Mouse (Mus musculus): ENCODE measurements around the gene Prune1. TPM values are rescaled to one million over a fixed set of nuclear protein-coding genes. Genes with fewer than 3 reads are reported as not detected.

Prune1 gene
- total and polyA plus RNA-seq, 3 experiments: 8.4 to 9.1 (median 8.5) TPM

DNA sequence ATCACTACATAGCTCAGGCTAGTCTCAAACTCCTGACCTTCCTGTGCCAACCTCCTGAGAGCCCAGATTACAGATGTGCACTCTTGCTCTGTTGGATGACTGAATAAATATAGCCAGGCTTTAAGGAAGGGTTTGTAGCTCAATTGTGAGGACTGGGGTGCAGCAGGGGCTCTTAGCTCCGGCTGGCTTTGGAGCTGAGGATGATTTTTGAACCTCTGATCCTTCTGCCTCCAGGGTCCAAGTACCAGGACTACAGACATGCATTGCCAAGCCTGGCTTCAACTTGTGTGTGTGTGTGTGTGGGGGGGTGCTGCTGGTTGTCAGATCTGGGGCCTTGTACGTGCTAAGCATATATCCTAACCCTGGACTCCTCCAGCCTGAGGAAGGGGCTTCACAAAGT lies 11.0 kb upstream of the Prune1 start:
- no peak overlapping the region for H3K4me3 ChIP-seq (replicated peaks in 1 of 3; ENCODE audit: low read depth in 2 of 3, low read length in 2 of 3, poor library complexity in 1 of 3)
- peaks cover 24 to 62% of the 10 kb centered on the region in 2 experiments for H3K36me3 ChIP-seq (replicated peaks in 1 of 2; ENCODE audit: control insufficient read depth in 1 of 2, insufficient read depth in 1 of 2, low read length in 1 of 2)
- DNase-seq (ENCODE audit: extremely low read depth): no peak
- H3K4me2 ChIP-seq (ENCODE audit: insufficient read depth, low read depth, poor library complexity, severe bottlenecking): no peak overlapping the region
- no peaks in the 10 kb centered on the region for H3K27me3 ChIP-seq (replicated peaks)
- no peak overlapping the region for H3K27ac ChIP-seq (ENCODE audit: insufficient read depth, low read depth)
- TF ChIP-seq MYC (IDR thresholded peaks at IDR 0.05; ENCODE audit: low read depth, low read length): no peak
- no peak for TF ChIP-seq SIN3A (IDR thresholded peaks at IDR 0.05; ENCODE audit: low read length)
- no peak for TF ChIP-seq POLR2A (IDR thresholded peaks at IDR 0.05; ENCODE audit: low read depth, low read length)
- no peak for TF ChIP-seq NELFE (IDR thresholded peaks at IDR 0.05; ENCODE audit: low read depth, low read length)
- no peak for TF ChIP-seq PAX5 (IDR thresholded peaks at IDR 0.05; ENCODE audit: low read length)
- TF ChIP-seq UBTF (IDR thresholded peaks at IDR 0.05; ENCODE audit: low read depth, low read length): no peak
- TF ChIP-seq ETS1 (conservative IDR thresholded peaks at IDR 0.05; ENCODE audit: low read depth, low read length): no peak
- no peak for TF ChIP-seq TCF12 (IDR thresholded peaks at IDR 0.05; ENCODE audit: low read depth, low read length)
- TF ChIP-seq USF1 (IDR thresholded peaks at IDR 0.05; ENCODE audit: low read depth, low read length): no peak
- no peak for TF ChIP-seq MXI1 (IDR thresholded peaks at IDR 0.05; ENCODE audit: low read depth, low read length)
- no peak for TF ChIP-seq ZKSCAN1 (IDR thresholded peaks at IDR 0.05; ENCODE audit: borderline replicate concordance, low read depth, low read length)
- no peak for TF ChIP-seq JUND (conservative IDR thresholded peaks at IDR 0.05; ENCODE audit: low read depth, low read length)
- TF ChIP-seq ZMIZ1 (IDR thresholded peaks at IDR 0.05; ENCODE audit: low read depth, low read length): no peak
- no peak for TF ChIP-seq IRF4 (IDR thresholded peaks at IDR 0.05; ENCODE audit: low read depth, low read length)
- no peak for TF ChIP-seq ZC3H11A (IDR thresholded peaks at IDR 0.05; ENCODE audit: low read depth, low read length)
- no peak for TF ChIP-seq BHLHE40 (IDR thresholded peaks at IDR 0.05; ENCODE audit: low read depth, low read length)
- TF ChIP-seq RAD21 (IDR thresholded peaks at IDR 0.05; ENCODE audit: low read depth, low read length): no peak
- TF ChIP-seq E2F4 (IDR thresholded peaks at IDR 0.05; ENCODE audit: insufficient replicate concordance, low read depth, low read length): no peak
- TF ChIP-seq MEF2A (IDR thresholded peaks at IDR 0.05; ENCODE audit: borderline replicate concordance, low read depth, low read length): no peak
- no peak for TF ChIP-seq KAT2A (IDR thresholded peaks at IDR 0.05; ENCODE audit: insufficient replicate concordance, low read length)
- dilution Hi-C loops (cut with MboI; ENCODE audit: extremely low pct_ligation_motif_present, extremely low pct_unique_long_range_greater_than_20kb, low sequenced_read_pairs) (no loop called here), in situ Hi-C loops (cut with MboI; ENCODE audit: low pct_ligation_motif_present, low pct_unique_long_range_greater_than_20kb, low sequenced_read_pairs) (no loop called here)
- peaks cover 0 to 23% of the 10 kb centered on the region in 2 experiments; a peak in 3 of 4 replicates for H3K4me1 ChIP-seq (ENCODE audit: control insufficient read depth in 1 of 2, insufficient read depth in 2 of 2)
- no peaks in the 10 kb centered on the region for H3K9me3 ChIP-seq (replicated peaks; ENCODE audit: low read length)
- H3K9ac ChIP-seq (ENCODE audit: insufficient read depth, low read depth): no peak overlapping the region
- H3K79me2 ChIP-seq (replicated peaks; ENCODE audit: control insufficient read depth, extremely low read depth, insufficient read depth, poor library complexity, severe bottlenecking): no peaks in the 10 kb centered on the region

- H3K4me1 ChIP-seq (ENCODE audit: control insufficient read depth in 1 of 2, insufficient read depth in 2 of 2): peaks cover 0 to 19% of the 10 kb centered on the region in 2 experiments; a peak in 3 of 4 replicates
Measured at GRCm38 (mm10) chr3:95291041-95291440, 9.2 kb upstream of the Prune1 start.

More at GRCm38 (mm10) chr3:95291041-95291440, 9.2 kb upstream of the Prune1 start:
- in situ Hi-C loops (cut with MboI; ENCODE audit: low pct_ligation_motif_present, low pct_unique_long_range_greater_than_20kb, low sequenced_read_pairs): no loop called here
- no peaks in the 10 kb centered on the region for H3K27me3 ChIP-seq (replicated peaks)
- H3K4me2 ChIP-seq (ENCODE audit: insufficient read depth, low read depth, poor library complexity, severe bottlenecking): no peak overlapping the region
- peaks cover 25 to 50% of the 10 kb centered on the region in 2 experiments for H3K36me3 ChIP-seq (replicated peaks in 1 of 2; ENCODE audit: control insufficient read depth in 1 of 2, insufficient read depth in 1 of 2, low read length in 1 of 2)
- H3K79me2 ChIP-seq (replicated peaks; ENCODE audit: control insufficient read depth, extremely low read depth, insufficient read depth, poor library complexity, severe bottlenecking): no peaks in the 10 kb centered on the region
- H3K27ac ChIP-seq (ENCODE audit: insufficient read depth, low read depth): no peak overlapping the region
- no peak for TF ChIP-seq JUN (IDR thresholded peaks at IDR 0.05; ENCODE audit: insufficient read depth, low read depth, low read length)
- no peak for TF ChIP-seq GABPA (IDR thresholded peaks at IDR 0.05; ENCODE audit: insufficient replicate concordance, low read depth, low read length)
- TF ChIP-seq ZMIZ1 (IDR thresholded peaks at IDR 0.05; ENCODE audit: low read depth, low read length): no peak
- TF ChIP-seq CHD2 (IDR thresholded peaks at IDR 0.05; ENCODE audit: low read length): no peak
- no peak for TF ChIP-seq ETS1 (conservative IDR thresholded peaks at IDR 0.05; ENCODE audit: low read depth, low read length)
- no peak for TF ChIP-seq MAFK (IDR thresholded peaks at IDR 0.05; ENCODE audit: insufficient replicate concordance, low read length)
- no peak for TF ChIP-seq BHLHE40 (IDR thresholded peaks at IDR 0.05; ENCODE audit: low read depth, low read length)
- TF ChIP-seq MAX (IDR thresholded peaks at IDR 0.05; ENCODE audit: low read length): no peak
- no peak for TF ChIP-seq MEF2A (IDR thresholded peaks at IDR 0.05; ENCODE audit: borderline replicate concordance, low read depth, low read length)
- TF ChIP-seq MAZ (IDR thresholded peaks at IDR 0.05; ENCODE audit: low read depth, low read length): no peak
- no peak for TF ChIP-seq NELFE (IDR thresholded peaks at IDR 0.05; ENCODE audit: low read depth, low read length)
- no peak for TF ChIP-seq ELF1 (IDR thresholded peaks at IDR 0.05; ENCODE audit: low read depth, low read length)
- no peak for TF ChIP-seq USF2 (conservative IDR thresholded peaks at IDR 0.05; ENCODE audit: low read depth, low read length)
- TF ChIP-seq PAX5 (IDR thresholded peaks at IDR 0.05; ENCODE audit: low read length): no peak
- TF ChIP-seq POLR2AphosphoS2 (IDR thresholded peaks at IDR 0.05; ENCODE audit: low read depth, low read length): no peak
- TF ChIP-seq CTCF (conservative IDR thresholded peaks at IDR 0.05 in 1 of 2, IDR thresholded peaks at IDR 0.05 in 1 of 2; ENCODE audit: low read depth in 2 of 2, low read length in 2 of 2): no peak
- TF ChIP-seq HCFC1 (IDR thresholded peaks at IDR 0.05; ENCODE audit: low read depth, low read length): no peak
- TF ChIP-seq ZC3H11A (IDR thresholded peaks at IDR 0.05; ENCODE audit: low read depth, low read length): no peak
- TF ChIP-seq IRF4 (IDR thresholded peaks at IDR 0.05; ENCODE audit: low read depth, low read length): no peak
- no peak for TF ChIP-seq EP300 (IDR thresholded peaks at IDR 0.05; ENCODE audit: low read length)
- dilution Hi-C loops (cut with MboI; ENCODE audit: extremely low pct_ligation_motif_present, extremely low pct_unique_long_range_greater_than_20kb, low sequenced_read_pairs): no loop called here
- no peak overlapping the region for H3K4me3 ChIP-seq (replicated peaks in 1 of 3; ENCODE audit: low read depth in 2 of 3, low read length in 2 of 3, poor library complexity in 1 of 3)
- no peak for DNase-seq (ENCODE audit: extremely low read depth)
- no peaks in the 10 kb centered on the region for H3K9me3 ChIP-seq (replicated peaks; ENCODE audit: low read length)
- no peak overlapping the region for H3K9ac ChIP-seq (ENCODE audit: insufficient read depth, low read depth)
